Mouse (Mus musculus): Measurements from ENCODE around the gene Ncor2. TPM values are rescaled to one million over a fixed set of nuclear protein-coding genes. Genes with fewer than 3 reads are reported as not detected.
A peak's percentile ranks its signal among the peaks of the same experiment; 100 is the strongest.
"Not testable (repeated sequence)": the region's sequence is repeated elsewhere in the genome, so short reads cannot be mapped to it uniquely, and the experiment has no call there.

Ncor2 gene
- polyA plus RNA-seq, 1 experiment from 2014 or later, result 11.1 TPM

GRCm38 (mm10) chr5:125204910-125205309, 25.9 kb upstream of the Ncor2 start:
- not testable (repeated sequence) for ATAC-seq (ENCODE audit: low FRiP score, low TSS enrichment); H3K27me3 ChIP-seq (ENCODE audit: control insufficient read depth, insufficient read depth, low read length); H3K36me3 ChIP-seq (ENCODE audit: control insufficient read depth, insufficient read depth, low read length); H3K9me3 ChIP-seq (ENCODE audit: control insufficient read depth, low read length); H3K4me3 ChIP-seq (ENCODE audit: low read depth, low read length); H3K4me1 ChIP-seq (replicated peaks; ENCODE audit: control insufficient read depth, insufficient read depth); DNase-seq (ENCODE audit: low spot score); H3K4me2 ChIP-seq (replicated peaks; ENCODE audit: low read depth); H3K27ac ChIP-seq (replicated peaks); H3K9ac ChIP-seq (ENCODE audit: low read length)
- 87% methylated on average over 3 of the region's 3 CpGs for WGBS
- TF ChIP-seq CTCF (IDR thresholded peaks at IDR 0.05; ENCODE audit: low read depth), result peak; percentile 49

GRCm38 (mm10) chr5:125204199-125204815, 25.3 kb upstream of the Ncor2 start:
- ATAC-seq (ENCODE audit: low FRiP score, low TSS enrichment) (no peak), DNase-seq (ENCODE audit: low spot score) (no peak)
- H3K27me3 ChIP-seq (ENCODE audit: control insufficient read depth, insufficient read depth, low read length), result no peaks in the 10 kb centered on the region
- TF ChIP-seq CTCF (IDR thresholded peaks at IDR 0.05; ENCODE audit: low read depth) (no peak), EP300 (optimal IDR thresholded peaks at IDR 0.05) (no peak)
- H3K27ac ChIP-seq (replicated peaks), result no peak overlapping the region
- 86% methylated on average over 11 of the region's 11 CpGs for WGBS
- no peak overlapping the region for H3K4me2 ChIP-seq (replicated peaks; ENCODE audit: low read depth)
- H3K4me3 ChIP-seq (ENCODE audit: low read depth, low read length), result no peak overlapping the region
- no peaks in the 10 kb centered on the region for H3K36me3 ChIP-seq (ENCODE audit: control insufficient read depth, insufficient read depth, low read length)
- no peaks in the 10 kb centered on the region for H3K9me3 ChIP-seq (ENCODE audit: control insufficient read depth, low read length)
- H3K4me1 ChIP-seq (replicated peaks; ENCODE audit: control insufficient read depth, insufficient read depth), result no peaks in the 10 kb centered on the region; the same call in 1 of the 2 replicates
- H3K9ac ChIP-seq (ENCODE audit: low read length), result no peak overlapping the region

DNA sequence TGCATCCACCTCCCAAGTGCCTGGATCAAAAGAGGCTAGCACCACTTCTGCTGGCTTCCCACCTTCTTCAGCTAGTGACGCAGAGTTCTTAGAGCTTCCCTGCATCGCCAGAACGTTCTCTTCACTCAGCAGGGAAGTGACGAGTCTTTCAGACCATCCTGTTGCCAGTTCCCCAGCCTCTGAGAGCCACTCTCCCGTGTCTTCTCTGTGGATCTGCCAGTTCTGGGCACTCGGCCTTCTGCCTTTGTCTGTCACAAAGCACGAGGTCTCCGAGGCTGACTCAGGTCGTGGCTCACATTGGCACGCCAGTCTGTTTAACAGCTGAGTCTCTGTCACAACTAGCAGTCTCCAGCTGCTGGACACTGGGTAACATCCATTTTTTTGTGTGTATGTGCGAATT, 24.7 kb upstream of the Ncor2 start:
- DNase-seq (ENCODE audit: low spot score), result no peak
- no peak for TF ChIP-seq EP300 (optimal IDR thresholded peaks at IDR 0.05)
- no peak for TF ChIP-seq CTCF (IDR thresholded peaks at IDR 0.05; ENCODE audit: low read depth)
- WGBS, result 62% methylated on average over 11 of the region's 11 CpGs
- Histone ChIP-seq H3K4me2 (replicated peaks; ENCODE audit: low read depth) (no peak overlapping the region), H3K4me1 (replicated peaks; ENCODE audit: control insufficient read depth, insufficient read depth) (no peaks in the 10 kb centered on the region; the same call in 1 of the 2 replicates), H3K9me3 (ENCODE audit: control insufficient read depth, low read length) (no peaks in the 10 kb centered on the region), H3K36me3 (ENCODE audit: control insufficient read depth, insufficient read depth, low read length) (no peaks in the 10 kb centered on the region), H3K4me3 (ENCODE audit: low read depth, low read length) (no peak overlapping the region), H3K27ac (replicated peaks) (no peak overlapping the region), H3K27me3 (ENCODE audit: control insufficient read depth, insufficient read depth, low read length) (no peaks in the 10 kb centered on the region), H3K9ac (ENCODE audit: low read length) (no peak overlapping the region)
- no peak for ATAC-seq (ENCODE audit: low FRiP score, low TSS enrichment)

DNA sequence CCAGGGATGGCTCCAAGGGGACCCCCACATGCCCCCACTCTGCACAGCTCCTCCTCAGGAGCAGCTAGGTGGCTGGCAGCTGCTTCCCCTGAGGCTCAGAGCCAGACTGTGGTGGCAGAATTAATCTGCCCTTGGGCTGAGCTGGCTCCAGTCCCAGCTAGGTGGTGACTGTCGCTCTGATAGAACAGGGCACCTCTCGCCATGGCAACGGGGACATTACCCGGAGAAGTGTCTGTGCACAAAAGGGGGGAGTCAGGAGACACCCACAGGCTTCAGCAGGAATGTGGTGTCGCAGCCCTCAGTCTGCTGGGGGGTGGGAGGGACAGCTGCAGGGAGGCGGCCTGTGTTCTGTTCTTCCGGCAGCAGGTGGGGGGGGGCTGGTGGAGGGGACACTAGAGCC, 24.1 kb upstream of the Ncor2 start:
- no peak overlapping the region for H3K4me3 ChIP-seq (ENCODE audit: low read depth, low read length)
- H3K27ac ChIP-seq (replicated peaks), result no peak overlapping the region
- H3K36me3 ChIP-seq (ENCODE audit: control insufficient read depth, insufficient read depth, low read length), result no peaks in the 10 kb centered on the region
- WGBS, result 28% methylated on average over 6 of the region's 7 CpGs
- peak; percentile 27; the same call in 1 of the 2 replicates for ATAC-seq (ENCODE audit: low FRiP score, low TSS enrichment)
- no peak for TF ChIP-seq EP300 (optimal IDR thresholded peaks at IDR 0.05)
- no peak for TF ChIP-seq CTCF (IDR thresholded peaks at IDR 0.05; ENCODE audit: low read depth)
- DNase-seq (ENCODE audit: low spot score), result peak; percentile 47
- H3K27me3 ChIP-seq (ENCODE audit: control insufficient read depth, insufficient read depth, low read length), result no peaks in the 10 kb centered on the region
- H3K4me2 ChIP-seq (replicated peaks; ENCODE audit: low read depth), result no peak overlapping the region
- no peaks in the 10 kb centered on the region for H3K9me3 ChIP-seq (ENCODE audit: control insufficient read depth, low read length)
- no peak overlapping the region for H3K9ac ChIP-seq (ENCODE audit: low read length)
- no peaks in the 10 kb centered on the region; the same call in 1 of the 2 replicates for H3K4me1 ChIP-seq (replicated peaks; ENCODE audit: control insufficient read depth, insufficient read depth)

GRCm38 (mm10) chr5:125202100-125202499, 23.1 kb upstream of the Ncor2 start:
- ATAC-seq (ENCODE audit: low FRiP score, low TSS enrichment), result no peak
- WGBS, result 61% methylated on average over 5 of the region's 5 CpGs
- H3K36me3 ChIP-seq (ENCODE audit: control insufficient read depth, insufficient read depth, low read length), result no peaks in the 10 kb centered on the region
- H3K27ac ChIP-seq (replicated peaks), result no peak overlapping the region
- no peak overlapping the region for H3K4me3 ChIP-seq (ENCODE audit: low read depth, low read length)
- TF ChIP-seq EP300 (optimal IDR thresholded peaks at IDR 0.05), result no peak
- TF ChIP-seq CTCF (IDR thresholded peaks at IDR 0.05; ENCODE audit: low read depth), result no peak
- no peaks in the 10 kb centered on the region for H3K9me3 ChIP-seq (ENCODE audit: control insufficient read depth, low read length)
- no peaks in the 10 kb centered on the region; the same call in 1 of the 2 replicates for H3K4me1 ChIP-seq (replicated peaks; ENCODE audit: control insufficient read depth, insufficient read depth)
- DNase-seq (ENCODE audit: low spot score), result no peak
- H3K4me2 ChIP-seq (replicated peaks; ENCODE audit: low read depth), result no peak overlapping the region
- no peaks in the 10 kb centered on the region for H3K27me3 ChIP-seq (ENCODE audit: control insufficient read depth, insufficient read depth, low read length)
- H3K9ac ChIP-seq (ENCODE audit: low read length), result no peak overlapping the region

DNA sequence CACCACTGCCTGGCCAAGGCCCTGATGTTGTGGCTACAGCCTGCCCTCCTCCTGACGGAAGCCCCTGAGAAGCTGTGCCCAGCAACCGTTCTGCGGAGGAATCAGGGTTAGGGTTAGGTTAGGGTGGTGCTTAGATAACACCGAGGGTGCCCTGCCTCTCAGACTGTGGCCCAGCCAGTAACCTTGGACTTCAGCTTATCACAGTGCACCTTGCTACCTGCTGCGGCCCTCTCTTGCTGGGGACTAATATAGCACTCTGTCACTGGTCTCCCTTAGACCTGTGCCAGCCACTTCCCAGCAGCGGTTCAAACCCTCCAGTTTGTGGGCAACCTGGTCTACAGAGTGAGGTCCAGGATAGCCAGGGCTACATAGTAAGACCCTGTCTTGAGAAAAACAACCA, 20.1 kb upstream of the Ncor2 start:
- DNase-seq (ENCODE audit: low spot score) (no peak), ATAC-seq (ENCODE audit: low FRiP score, low TSS enrichment) (no peak)
- Histone ChIP-seq H3K4me1 (replicated peaks; ENCODE audit: control insufficient read depth, insufficient read depth) (no peaks in the 10 kb centered on the region; the same call in 1 of the 2 replicates), H3K9ac (ENCODE audit: low read length) (no peak overlapping the region), H3K9me3 (ENCODE audit: control insufficient read depth, low read length) (no peaks in the 10 kb centered on the region), H3K4me2 (replicated peaks; ENCODE audit: low read depth) (no peak overlapping the region), H3K27ac (replicated peaks) (no peak overlapping the region), H3K36me3 (ENCODE audit: control insufficient read depth, insufficient read depth, low read length) (no peaks in the 10 kb centered on the region), H3K4me3 (ENCODE audit: low read depth, low read length) (no peak overlapping the region), H3K27me3 (ENCODE audit: control insufficient read depth, insufficient read depth, low read length) (no peaks in the 10 kb centered on the region)
- WGBS, result 74% methylated on average over 6 of the region's 6 CpGs
- TF ChIP-seq EP300 (optimal IDR thresholded peaks at IDR 0.05) (no peak), CTCF (IDR thresholded peaks at IDR 0.05; ENCODE audit: low read depth) (no peak)

DNA sequence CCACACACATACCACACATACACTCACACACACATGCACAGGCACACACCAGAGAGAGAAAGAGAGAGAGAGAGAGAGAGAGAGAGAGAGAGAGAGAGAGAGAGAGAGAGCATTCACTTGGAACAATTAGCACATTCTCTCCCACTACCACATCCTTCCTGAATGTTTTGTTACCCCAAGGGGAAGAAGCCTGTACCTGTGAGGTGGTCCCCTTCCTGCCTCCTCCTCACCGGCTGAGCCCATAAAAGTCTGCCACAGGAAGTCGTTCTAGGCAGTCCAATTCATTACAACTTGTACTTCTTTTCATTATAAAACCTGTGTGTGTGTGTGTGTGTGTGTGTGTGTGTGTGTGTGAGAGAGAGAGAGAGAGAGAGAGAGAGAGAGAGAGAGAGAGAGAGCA, 18.3 kb upstream of the Ncor2 start:
- H3K9me3 ChIP-seq (ENCODE audit: control insufficient read depth, low read length); H3K27me3 ChIP-seq (ENCODE audit: control insufficient read depth, insufficient read depth, low read length); H3K9ac ChIP-seq (ENCODE audit: low read length); H3K27ac ChIP-seq (replicated peaks); H3K36me3 ChIP-seq (ENCODE audit: control insufficient read depth, insufficient read depth, low read length); ATAC-seq (ENCODE audit: low FRiP score, low TSS enrichment); DNase-seq (ENCODE audit: low spot score); H3K4me3 ChIP-seq (ENCODE audit: low read depth, low read length); H3K4me2 ChIP-seq (replicated peaks; ENCODE audit: low read depth); H3K4me1 ChIP-seq (replicated peaks; ENCODE audit: control insufficient read depth, insufficient read depth): not testable (repeated sequence)
- WGBS, result 68% methylated on average over 2 of the region's 2 CpGs
